Mouse (Mus musculus) embryo, embryonic 10 days (tissue): ENCODE data around the gene Dnah6.
A peak's percentile ranks its signal among the peaks of the same experiment; 100 is the strongest.

ENCODE experiments used
- DNase-seq: peaks from one replicate; pipeline ENCODE4 v3.0.0-alpha.2; 2015; ENCODE audit warnings: low spot score

Dnah6 gene

GRCm38 (mm10) chr6:73221189-73221957 is at the start of gene Dnah6:
Dnah6 (minus strand) TSS chr6:73221651.
- peak; percentile 93 for DNase-seq

GRCm38 (mm10) chr6:73269374-73269773 is 47.9 kb upstream of the Dnah6 start:
- no peak for DNase-seq

GRCm38 (mm10) chr6:73267738-73268311 is 46.4 kb upstream of the Dnah6 start:
- no peak for DNase-seq

GRCm38 (mm10) chr6:73264801-73265200 is 43.4 kb upstream of the Dnah6 start:
- DNase-seq = peak; percentile 33

- DNase-seq = no peak
These were observed 38.7 kb upstream of the Dnah6 start for GRCm38 (mm10) chr6:73260110-73260509.

GRCm38 (mm10) chr6:73257068-73257467 is 35.6 kb upstream of the Dnah6 start:
- DNase-seq = no peak

GRCm38 (mm10) chr6:73254307-73255228 is 33.1 kb upstream of the Dnah6 start:
- DNase-seq = no peak

GRCm38 (mm10) chr6:73253584-73253983 is 32.1 kb upstream of the Dnah6 start:
- DNase-seq = no peak

- DNase-seq = no peak
These were observed 31.6 kb upstream of the Dnah6 start for GRCm38 (mm10) chr6:73253006-73253405.

GRCm38 (mm10) chr6:73252396-73252795 is 30.9 kb upstream of the Dnah6 start:
- no peak for DNase-seq

- DNase-seq = no peak
These were observed 29.9 kb upstream of the Dnah6 start for GRCm38 (mm10) chr6:73251336-73251735.

GRCm38 (mm10) chr6:73249851-73250250 is 28.4 kb upstream of the Dnah6 start:
- no peak for DNase-seq

- DNase-seq = peak; percentile 16
These were observed 27.6 kb upstream of the Dnah6 start for GRCm38 (mm10) chr6:73249049-73249422.

GRCm38 (mm10) chr6:73248237-73249048 is 27.0 kb upstream of the Dnah6 start, which contains the start of gene Suclg1:
Suclg1 (plus strand) TSS chr6:73248382.
- peak; percentile 91 for DNase-seq

GRCm38 (mm10) chr6:73247452-73247851 is 26.0 kb upstream of the Dnah6 start:
- peak; percentile 72 for DNase-seq

- DNase-seq = no peak
These were observed 25.4 kb upstream of the Dnah6 start for GRCm38 (mm10) chr6:73246821-73247220.

GRCm38 (mm10) chr6:73235650-73236049 is 14.2 kb upstream of the Dnah6 start:
- no peak for DNase-seq

GRCm38 (mm10) chr6:73234302-73234900 is 12.9 kb upstream of the Dnah6 start:
- DNase-seq = no peak

- no peak for DNase-seq
These were observed 11.8 kb upstream of the Dnah6 start for GRCm38 (mm10) chr6:73233202-73233726.

GRCm38 (mm10) chr6:73232152-73232584 is 10.7 kb upstream of the Dnah6 start:
- no peak for DNase-seq

GRCm38 (mm10) chr6:73228881-73229280 is 7.4 kb upstream of the Dnah6 start:
- no peak for DNase-seq
